ENCODE assay signal across 8 mouse cellular contexts in the genomic region with DNA sequence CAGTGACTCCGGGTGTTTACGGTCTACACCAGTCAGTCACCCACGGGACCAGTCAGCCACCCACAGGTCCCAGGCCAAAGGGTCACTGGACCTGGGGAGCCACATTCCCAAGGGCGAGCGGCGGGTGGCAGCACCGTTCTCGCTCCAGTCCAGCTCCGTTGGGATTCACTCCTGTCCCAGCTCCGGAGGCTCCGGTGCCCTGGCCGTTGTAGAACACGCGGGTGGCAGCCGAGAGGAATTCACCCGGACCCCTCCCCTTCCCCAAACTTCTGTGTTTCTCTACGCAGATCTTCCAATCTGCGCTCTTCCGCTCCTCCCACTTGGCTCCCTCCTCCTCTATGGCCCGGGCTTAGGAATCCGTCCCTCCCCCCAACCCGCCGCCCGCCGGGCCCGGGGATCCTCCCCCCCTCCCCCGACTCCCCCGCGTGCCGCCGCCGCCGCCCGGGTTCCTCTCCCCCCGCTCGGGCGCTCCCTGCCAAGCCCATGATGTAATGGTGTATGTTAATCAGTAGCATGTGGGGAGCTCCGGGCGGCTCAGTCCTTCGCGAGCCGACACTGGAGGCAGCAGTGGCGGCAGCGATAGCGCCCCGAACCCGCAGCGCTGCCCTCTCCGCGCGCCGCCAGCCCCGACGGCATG. TPM values are rescaled to one million over a fixed set of nuclear protein-coding genes. Genes with fewer than 3 reads are reported as not detected.
DNase-seq lines count a peak whose midpoint lies in the region; ATAC-seq and TF ChIP-seq lines count a peak whose summit lies in the region.

Gene Samd4, plus strand, starts transcription at position 424 of the 637 bp plus-strand sequence.

- no peaks in the 10 kb centered on the region for H3K27me3 ChIP-seq in Patski
- H3K27me3 ChIP-seq in hindbrain, embryonic 11.5 days (ENCODE audit: control insufficient read depth, insufficient read depth, low read length) = no peaks in the 10 kb centered on the region
- no peaks in the 10 kb centered on the region for H3K27me3 ChIP-seq in lung, postnatal 0 days (replicated peaks; ENCODE audit: insufficient read depth, low read length)

- under 1% methylated on average over 28 of the region's 54 CpGs for WGBS in hindbrain, embryonic 11.5 days
- 1% methylated on average over 52 of the region's 54 CpGs for WGBS in lung, postnatal 0 days

- peaks cover 13% of the 10 kb centered on the region for H3K4me1 ChIP-seq in hindbrain, embryonic 11.5 days (replicated peaks; ENCODE audit: control insufficient read depth, insufficient read depth, low read length)
- H3K4me1 ChIP-seq in lung, postnatal 0 days (ENCODE audit: insufficient read depth, low read depth, low read length) = 0 out of 2 replicates have a peak, but pooled peaks cover 6% of the 10 kb centered on the region

- TF ChIP-seq EP300 in lung, postnatal 0 days (IDR thresholded peaks at IDR 0.05) = no peak

- H3K4me3 ChIP-seq in hindbrain, embryonic 11.5 days (ENCODE audit: low read depth, low read length) = peak within 1 kb of the TSS; percentile 65
- H3K4me3 ChIP-seq in lung, postnatal 0 days (ENCODE audit: low read depth, low read length) = peak within 1 kb of the TSS; percentile 67

- H3K4me2 ChIP-seq in hindbrain, embryonic 11.5 days (replicated peaks; ENCODE audit: low read depth, low read length) = peak within 1 kb of the TSS; percentile 94
- peak within 1 kb of the TSS; percentile 97 for H3K4me2 ChIP-seq in lung, postnatal 0 days (replicated peaks; ENCODE audit: low read depth, low read length)

- H3K36me3 ChIP-seq in hindbrain, embryonic 11.5 days (ENCODE audit: control insufficient read depth, insufficient read depth, low read length) = no peaks in the 10 kb centered on the region
- H3K36me3 ChIP-seq in lung, postnatal 0 days (ENCODE audit: insufficient read depth, low read length) = no peaks in the 10 kb centered on the region

- peak within 1 kb of the TSS; percentile 74 for H3K9ac ChIP-seq in hindbrain, embryonic 11.5 days (ENCODE audit: low read depth, low read length)
- peak within 1 kb of the TSS; percentile 72 for H3K9ac ChIP-seq in lung, postnatal 0 days (replicated peaks; ENCODE audit: low read depth)

- in situ Hi-C loops in Patski (cut with MboI; ENCODE audit: low pct_unique_long_range_greater_than_20kb) = loop anchor here (5.0 kb wide), 1 partner anchor 205 kb away; no protein-coding TSS in a partner anchor

- no peak for TF ChIP-seq CTCF in Patski (IDR thresholded peaks at IDR 0.05)
- TF ChIP-seq CTCF in lung, postnatal 0 days (IDR thresholded peaks at IDR 0.05) = peak; percentile 67

- CTCF ChIA-PET in Patski (lab: Charles Lee) = interaction anchor here (1.0 to 9.2 kb wide), 12 partner anchors 35 to 211 kb away, joined by 3 to 90 read pairs (median 4); no protein-coding TSS in a partner anchor

- POLR2A ChIA-PET in Patski (lab: Charles Lee) = interaction anchor here (0.8 to 1.3 kb wide), 3 partner anchors 83 to 205 kb away, joined by 3 to 8 read pairs (median 3); no protein-coding TSS in a partner anchor

- H3K9me3 ChIP-seq in hindbrain, embryonic 11.5 days (ENCODE audit: control insufficient read depth, low read length) = no peaks in the 10 kb centered on the region
- no peaks in the 10 kb centered on the region for H3K9me3 ChIP-seq in lung, postnatal 0 days (ENCODE audit: low read length)

- ATAC-seq in Patski = peak; percentile 59
- peak; percentile 72 for ATAC-seq in hindbrain, embryonic 11.5 days (ENCODE audit: low FRiP score)
- peak; percentile 84 for ATAC-seq in lung, postnatal 0 days

- peak within 1 kb of the TSS; percentile 67; the same call in 1 of the 2 replicates for H3K27ac ChIP-seq in hindbrain, embryonic 11.5 days (ENCODE audit: low read depth, low read length)
- H3K27ac ChIP-seq in lung, postnatal 0 days (ENCODE audit: low read length) = peak within 1 kb of the TSS; percentile 84

- no peak for DNase-seq in Patski (ENCODE audit: low read depth, low spot score)
- peak; percentile 52 for DNase-seq in cerebellum, postnatal 14 days
- peak; percentile 42 to 48 for DNase-seq in frontal cortex, postnatal 14 days (ENCODE audit: low spot score in 2 of 2)
- DNase-seq in hindbrain, embryonic 11.5 days (ENCODE audit: low spot score) = peak; percentile 78
- peak; percentile 52 to 56 for DNase-seq in layer of hippocampus, postnatal 14 days (ENCODE audit: low spot score in 2 of 2)
- DNase-seq in lung, postnatal 0 days (ENCODE audit: low spot score) = peak; percentile 92
- DNase-seq in ovary, postnatal 36 days (ENCODE audit: low spot score) = peak; percentile 77
- DNase-seq in urinary bladder, adult 18-20 months (ENCODE audit: low spot score in 2 of 2) = peak; percentile 68 to 75

RNA-seq across cellular contexts. Expression of gene Samd4, which starts in this region (rescaled TPM):
- polyA plus RNA-seq in Patski (2021) = 27.8 TPM
- 3.1 and 4.7 TPM in 2 replicates for polyA plus RNA-seq in hindbrain, embryonic 11.5 days (2014; fragmentation: Nextera tagmentation; extraction: Ambion mirVana)
- 10 to 100 TPM; 10.9 to 11.2 TPM for total RNA-seq in layer of hippocampus, postnatal 14 days (2021)
- polyA plus RNA-seq in lung, postnatal 0 days (2015; fragmentation: Nextera tagmentation; extraction: Ambion mirVana) = 6.3 and 7.9 TPM in 2 replicates
